Mouse (Mus musculus): Measurements from ENCODE around the gene Kctd11.
"Not testable (repeated sequence)": the region's sequence is repeated elsewhere in the genome, so short reads cannot be mapped to it uniquely, and the experiment has no call there.

Kctd11 gene

GRCm38 (mm10) chr11:69880506-69880852 is 727 bp downstream of the Kctd11 start:
- peak; percentile 79 for DNase-seq

GRCm38 (mm10) chr11:69879711-69880110 is 1.5 kb downstream of the Kctd11 start:
- no peak for DNase-seq

GRCm38 (mm10) chr11:69878952-69879351 is 2.3 kb downstream of the Kctd11 start:
- DNase-seq, result peak; percentile 56

GRCm38 (mm10) chr11:69878399-69878798 is 2.8 kb downstream of the Kctd11 start:
- no peak for DNase-seq

- DNase-seq, result no peak
These were observed 3.3 kb downstream of the Kctd11 start, which contains the start of gene Tmem95 for GRCm38 (mm10) chr11:69877878-69878277. TSS of gene Tmem95 (minus strand) at chr11:69878018.

- DNase-seq, result peak; percentile 91
These were observed 4.3 kb downstream of the Kctd11 start for GRCm38 (mm10) chr11:69876867-69877266.

- DNase-seq, result no peak
These were observed 5.0 kb downstream of the Kctd11 start for GRCm38 (mm10) chr11:69876186-69876585.

GRCm38 (mm10) chr11:69872451-69872850 is 8.8 kb downstream of the Kctd11 start:
- no peak for DNase-seq

GRCm38 (mm10) chr11:69871822-69872221 is 9.4 kb downstream of the Kctd11 start:
- no peak for DNase-seq

GRCm38 (mm10) chr11:69870289-69871069 is 10.7 kb downstream of the Kctd11 start:
- no peak for DNase-seq

GRCm38 (mm10) chr11:69867335-69867734 is 13.9 kb downstream of the Kctd11 start:
- DNase-seq, result no peak

- DNase-seq, result no peak
These were observed 15.6 kb downstream of the Kctd11 start for GRCm38 (mm10) chr11:69865561-69865960.

- peak; percentile 58 for DNase-seq
These were observed 16.9 kb downstream of the Kctd11 start for GRCm38 (mm10) chr11:69864138-69864860.

GRCm38 (mm10) chr11:69863729-69864128 is 17.5 kb downstream of the Kctd11 start:
- DNase-seq, result not testable (repeated sequence)

GRCm38 (mm10) chr11:69858113-69858998 is 22.9 kb downstream of the Kctd11 start, which contains the start of gene Tnk1:
TSS of gene Tnk1 (minus strand) at chr11:69858730.
- no peak for DNase-seq

- DNase-seq, result peak; percentile 85
These were observed 25.9 kb downstream of the Kctd11 start for GRCm38 (mm10) chr11:69855347-69855746.

- DNase-seq, result no peak
These were observed 26.5 kb downstream of the Kctd11 start for GRCm38 (mm10) chr11:69854680-69855079.

- DNase-seq, result peak; percentile 93
These were observed 27.2 kb downstream of the Kctd11 start for GRCm38 (mm10) chr11:69853994-69854393.

- no peak for DNase-seq
These were observed 30.5 kb downstream of the Kctd11 start for GRCm38 (mm10) chr11:69850754-69851153.

- DNase-seq, result no peak
These were observed 31.3 kb downstream of the Kctd11 start for GRCm38 (mm10) chr11:69849884-69850283.

GRCm38 (mm10) chr11:69849128-69849527 is 32.1 kb downstream of the Kctd11 start:
- no peak for DNase-seq

- no peak for DNase-seq
These were observed 33.2 kb downstream of the Kctd11 start for GRCm38 (mm10) chr11:69848021-69848420.

Measured in liver (tissue).